Mouse (Mus musculus): ENCODE results near the gene Rab3d. TPM values are rescaled to one million over a fixed set of nuclear protein-coding genes. Genes with fewer than 3 reads are reported as not detected.

Rab3d gene
- total and polyA plus RNA-seq, 3 experiments: 22.9 to 44.2 TPM; not detected in 1

GRCm38 (mm10) chr9:21916851-21917492 is 1.0 kb downstream of the Rab3d start:
- no peak for DNase-seq (ENCODE audit: low read depth, low spot score)
- H3K27me3 ChIP-seq (ENCODE audit: control insufficient read depth in 1 of 2, insufficient read depth in 2 of 2, low read length in 2 of 2): no peaks in the 10 kb centered on the region
- H3K27ac ChIP-seq (ENCODE audit: control insufficient read depth, low read depth, low read length): no peak overlapping the region
- peaks cover 7 to 9% of the 10 kb centered on the region in 2 experiments; a peak in 3 of 4 replicates for H3K4me1 ChIP-seq (ENCODE audit: control insufficient read depth in 1 of 2, insufficient read depth in 2 of 2, low read length in 2 of 2)
- peaks cover 3% of the 10 kb centered on the region; the same call in 1 of the 2 replicates for H3K79me2 ChIP-seq (ENCODE audit: control insufficient read depth, insufficient read depth, low read length, poor library complexity)
- no peaks in the 10 kb centered on the region for H3K9me3 ChIP-seq (replicated peaks; ENCODE audit: insufficient read depth, low read length)
- no peak for TF ChIP-seq UBTF (IDR thresholded peaks at IDR 0.05; ENCODE audit: borderline replicate concordance, insufficient read depth, low read depth, low read length)
- no peak for TF ChIP-seq ELF1 (IDR thresholded peaks at IDR 0.05; ENCODE audit: low read depth, low read length)
- TF ChIP-seq MAFK (IDR thresholded peaks at IDR 0.05; ENCODE audit: borderline replicate concordance, low read depth, low read length): no peak
- TF ChIP-seq CHD2 (IDR thresholded peaks at IDR 0.05; ENCODE audit: low read length): no peak
- no peak for TF ChIP-seq MXI1 (IDR thresholded peaks at IDR 0.05; ENCODE audit: low read depth, low read length)
- no peak for TF ChIP-seq TAL1 (IDR thresholded peaks at IDR 0.05; ENCODE audit: low read length)
- no peak for TF ChIP-seq NELFE (IDR thresholded peaks at IDR 0.05; ENCODE audit: low read depth, low read length)
- no peak for TF ChIP-seq RAD21 (IDR thresholded peaks at IDR 0.05; ENCODE audit: low read depth, low read length)
- no peak for TF ChIP-seq HCFC1 (IDR thresholded peaks at IDR 0.05; ENCODE audit: low read depth, low read length)
- TF ChIP-seq EP300 (IDR thresholded peaks at IDR 0.05; ENCODE audit: low read depth in 1 of 2, low read length in 2 of 2): no peak
- no peak for TF ChIP-seq CHD1 (IDR thresholded peaks at IDR 0.05; ENCODE audit: low read depth, low read length)
- H3K36me3 ChIP-seq (ENCODE audit: control insufficient read depth in 1 of 2, insufficient read depth in 2 of 2, low read length in 2 of 2): peaks cover 0 to 9% of the 10 kb centered on the region in 2 experiments; a peak in 2 of 4 replicates
- H3K4me3 ChIP-seq (ENCODE audit: control insufficient read depth in 1 of 2, insufficient read depth in 1 of 2, low read depth in 2 of 2, low read length in 2 of 2): peak overlapping the region; percentile 65 to 94
- H3K9ac ChIP-seq (ENCODE audit: control insufficient read depth, low read depth, low read length, poor library complexity, severe bottlenecking): peak overlapping the region; percentile 61

- H3K4me1 ChIP-seq (ENCODE audit: control insufficient read depth in 1 of 2, insufficient read depth in 2 of 2, low read length in 2 of 2): no peaks in the 10 kb centered on the region
- no peak overlapping the region for H3K27ac ChIP-seq (ENCODE audit: control insufficient read depth, low read depth, low read length)
- no peaks in the 10 kb centered on the region for H3K36me3 ChIP-seq (ENCODE audit: control insufficient read depth in 1 of 2, insufficient read depth in 2 of 2, low read length in 2 of 2)
- no peak for DNase-seq (ENCODE audit: low read depth, low spot score)
- H3K9me3 ChIP-seq (replicated peaks; ENCODE audit: insufficient read depth, low read length): no peaks in the 10 kb centered on the region
- no peaks in the 10 kb centered on the region for H3K79me2 ChIP-seq (ENCODE audit: control insufficient read depth, insufficient read depth, low read length, poor library complexity)
- H3K4me3 ChIP-seq (ENCODE audit: control insufficient read depth in 1 of 2, insufficient read depth in 1 of 2, low read depth in 2 of 2, low read length in 2 of 2): no peak overlapping the region
- 0 out of 4 replicates have a peak, but pooled peaks cover 0 to 1% of the 10 kb centered on the region in 2 experiments for H3K27me3 ChIP-seq (ENCODE audit: control insufficient read depth in 1 of 2, insufficient read depth in 2 of 2, low read length in 2 of 2)
- TF ChIP-seq JUND (IDR thresholded peaks at IDR 0.05; ENCODE audit: low read depth, low read length) (no peak), POLR2A (IDR thresholded peaks at IDR 0.05; ENCODE audit: control insufficient read depth in 1 of 2, insufficient read depth in 1 of 2, low read depth in 1 of 2, low read length in 2 of 2, poor library complexity in 1 of 2) (0 out of 4 replicates have a peak, but pooled peaks of 1 of the 2 experiments have one; percentile 14)
- H3K9ac ChIP-seq (ENCODE audit: control insufficient read depth, low read depth, low read length, poor library complexity, severe bottlenecking): no peak overlapping the region
These were observed 8.3 kb downstream of the Rab3d start for GRCm38 (mm10) chr9:21909474-21910223.
